Mouse (Mus musculus) midbrain, embryonic 15.5 days (tissue): ENCODE measurements around the gene Amt. TPM values are rescaled to one million over a fixed set of nuclear protein-coding genes. Genes with fewer than 3 reads are reported as not detected.

Experiments
- ATAC-seq: fragments of 200-750 bp; cut with Nextera tagmentation; replicated peaks from 2 replicates; pipeline ENCODE4 v1.8.0; 2017; ENCODE audit warnings: moderate TSS enrichment
- H3K27ac ChIP-seq: fragments of 300-500 bp; sonication (generic); 2 replicates; pipeline ENCODE4 v1.5.1; 2015; ENCODE audit warnings: mild to moderate bottlenecking, inconsistent platforms
- H3K27me3 ChIP-seq: fragments of 300-500 bp; sonication (generic); replicated peaks from 2 replicates; pipeline ENCODE4 v1.6.1; 2015; ENCODE audit warnings: inconsistent platforms
- H3K36me3 ChIP-seq: fragments of 300-500 bp; sonication (generic); replicated peaks from 2 replicates; pipeline ENCODE4 v1.6.1; 2015; ENCODE audit warnings: inconsistent platforms
- H3K4me1 ChIP-seq: fragments of 300-500 bp; sonication (generic); 2 replicates; pipeline ENCODE4 v1.6.1; 2015; ENCODE audit warnings: inconsistent platforms
- H3K4me2 ChIP-seq: fragments of 300-500 bp; sonication (generic); 2 replicates; pipeline ENCODE4 v1.6.1; 2015; ENCODE audit warnings: inconsistent platforms, mild to moderate bottlenecking, moderate library complexity
- H3K4me3 ChIP-seq: fragments of 300-500 bp; sonication (generic); 2 replicates; pipeline ENCODE4 v1.5.1; 2015; ENCODE audit warnings: mild to moderate bottlenecking, inconsistent platforms
- H3K9ac ChIP-seq: fragments of 300-500 bp; sonication (generic); 2 replicates; pipeline ENCODE4 v1.6.1; 2015; ENCODE audit warnings: mild to moderate bottlenecking, inconsistent platforms
- H3K9me3 ChIP-seq: fragments of 300-500 bp; sonication (generic); 2 replicates; pipeline ENCODE4 v1.6.1; 2016; ENCODE audit warnings: inconsistent platforms
- WGBS: fragments of 180-500 bp; shearing (Covaris S2); methylation state at CpG from one replicate; pipeline ENCODE4 v1.1.7; 2015; ENCODE audit warnings: mixed read lengths; 5-methylcytosine and 5-hydroxymethylcytosine counted together
- polyA plus RNA-seq: library from polyadenylated mRNA; unstranded; fragments of >200 nt; fragmentation: Nextera tagmentation; extraction: Ambion mirVana; gene quantifications from 2 replicates; pipeline ENCODE4 v1.2.1, GENCODE M21; 2015

Gene Amt
- polyA plus RNA-seq, 1 experiment from 2014 or later: 32.1 TPM

- Histone ChIP-seq H3K4me2 (no peak overlapping the region), H3K27me3 (no peaks in the 10 kb centered on the region), H3K4me1 (peaks cover 30% of the 10 kb centered on the region), H3K4me3 (no peak overlapping the region), H3K36me3 (no peaks in the 10 kb centered on the region), H3K9me3 (no peaks in the 10 kb centered on the region), H3K9ac (no peak overlapping the region), H3K27ac (no peak overlapping the region)
- no peak for ATAC-seq
- WGBS: 83% methylated on average over 3 of the region's 3 CpGs
These were observed 46.7 kb downstream of the Amt start for GRCm38 (mm10) chr9:108343331-108343730.

GRCm38 (mm10) chr9:108343835-108344234, 47.2 kb downstream of the Amt start:
- no peak for ATAC-seq
- H3K27ac ChIP-seq: no peak overlapping the region

GRCm38 (mm10) chr9:108344471-108344870, 47.8 kb downstream of the Amt start:
- ATAC-seq: no peak
- H3K4me3 ChIP-seq: no peak overlapping the region
- H3K36me3 ChIP-seq: no peaks in the 10 kb centered on the region
- no peak overlapping the region for H3K27ac ChIP-seq
- H3K4me1 ChIP-seq: peaks cover 37% of the 10 kb centered on the region
- H3K9ac ChIP-seq: no peak overlapping the region
- H3K9me3 ChIP-seq: no peaks in the 10 kb centered on the region
- H3K27me3 ChIP-seq: no peaks in the 10 kb centered on the region
- no peak overlapping the region for H3K4me2 ChIP-seq
- 82% methylated on average over 4 of the region's 4 CpGs for WGBS

More at GRCm38 (mm10) chr9:108343835-108344234, 47.2 kb downstream of the Amt start:
- Histone ChIP-seq H3K9ac (no peak overlapping the region), H3K9me3 (no peaks in the 10 kb centered on the region), H3K27me3 (no peaks in the 10 kb centered on the region), H3K4me2 (no peak overlapping the region), H3K4me3 (no peak overlapping the region), H3K36me3 (no peaks in the 10 kb centered on the region), H3K4me1 (peaks cover 30% of the 10 kb centered on the region)
- WGBS: 90% methylated on average over 1 of the region's 1 CpGs

GRCm38 (mm10) chr9:108347024-108347423, 50.4 kb downstream of the Amt start:
- Histone ChIP-seq H3K4me2 (peak overlapping the region; percentile 57), H3K4me3 (peak overlapping the region; percentile 94), H3K9me3 (no peaks in the 10 kb centered on the region), H3K27me3 (no peaks in the 10 kb centered on the region), H3K9ac (peak overlapping the region; percentile 93), H3K36me3 (peaks cover 19% of the 10 kb centered on the region), H3K27ac (peak overlapping the region; percentile 98), H3K4me1 (peaks cover 24% of the 10 kb centered on the region)
- peak; percentile 26 for ATAC-seq
- 5% methylated on average over 11 of the region's 11 CpGs for WGBS

- H3K4me3 ChIP-seq: peak within 1 kb of the TSS; percentile 94
- H3K27ac ChIP-seq: peak within 1 kb of the TSS; percentile 98
- H3K4me2 ChIP-seq: peak within 1 kb of the TSS; percentile 57
- H3K9ac ChIP-seq: peak within 1 kb of the TSS; percentile 93
- H3K9me3 ChIP-seq: no peaks in the 10 kb centered on the region
- WGBS: under 1% methylated on average over 75 of the region's 75 CpGs
- H3K4me1 ChIP-seq: peaks cover 24% of the 10 kb centered on the region
- H3K36me3 ChIP-seq: peaks cover 26% of the 10 kb centered on the region
- no peaks in the 10 kb centered on the region for H3K27me3 ChIP-seq
- peak; percentile 95 for ATAC-seq
These were observed 51.1 kb downstream of the Amt start, which contains the start of gene Usp4 for GRCm38 (mm10) chr9:108347540-108348289. Gene Usp4 (plus strand): TSS chr9:108347853.

GRCm38 (mm10) chr9:108348290-108348680, 51.6 kb downstream of the Amt start:
- Histone ChIP-seq H3K27ac (peak overlapping the region; percentile 98), H3K4me1 (peaks cover 24% of the 10 kb centered on the region), H3K9me3 (no peaks in the 10 kb centered on the region), H3K4me3 (peak overlapping the region; percentile 94), H3K27me3 (no peaks in the 10 kb centered on the region), H3K36me3 (peaks cover 31% of the 10 kb centered on the region), H3K4me2 (peak overlapping the region; percentile 57), H3K9ac (peak overlapping the region; percentile 93)
- 11% methylated on average over 14 of the region's 14 CpGs for WGBS
- peak; percentile 11 for ATAC-seq

- no peak overlapping the region for H3K4me3 ChIP-seq
These were observed 53.1 kb downstream of the Amt start for GRCm38 (mm10) chr9:108349727-108350126.

More at GRCm38 (mm10) chr9:108349727-108350126, 53.1 kb downstream of the Amt start:
- H3K27ac ChIP-seq: no peak overlapping the region
- ATAC-seq: no peak
- H3K9ac ChIP-seq: no peak overlapping the region
- peaks cover 24% of the 10 kb centered on the region for H3K4me1 ChIP-seq
- 94% methylated on average over 4 of the region's 4 CpGs for WGBS
- no peak overlapping the region for H3K4me2 ChIP-seq
- H3K27me3 ChIP-seq: no peaks in the 10 kb centered on the region
- no peaks in the 10 kb centered on the region for H3K9me3 ChIP-seq
- peaks cover 41% of the 10 kb centered on the region for H3K36me3 ChIP-seq

Other genes with a start within 250 kb of the Amt start
- 19.6 and 22.0 TPM in 2 replicates for gene Gmppb, start 247.6 kb upstream of the Amt start, polyA plus RNA-seq
- 3.5 and 3.6 TPM in 2 replicates for gene Amigo3, start 243.7 kb upstream of the Amt start, polyA plus RNA-seq
- not detected in 2 replicates for gene Mst1, start 216.4 kb upstream of the Amt start, polyA plus RNA-seq
- 54.7 and 55.0 TPM in 2 replicates for gene Rnf123, start 213.5 kb upstream of the Amt start, polyA plus RNA-seq
- gene Apeh, start 202.2 kb upstream of the Amt start, polyA plus RNA-seq: 54.7 and 61.3 TPM in 2 replicates
- gene Bsn, start 106.5 kb upstream of the Amt start, polyA plus RNA-seq: 11.1 TPM in 2 replicates
- 69.3 and 75.5 TPM in 2 replicates for gene Dag1, start 32.9 kb upstream of the Amt start, polyA plus RNA-seq
- 129 and 149 TPM in 2 replicates for gene Nicn1, start 6.4 kb upstream of the Amt start, polyA plus RNA-seq
- gene Rhoa, start 9.3 kb downstream of the Amt start, polyA plus RNA-seq: 251 and 257 TPM in 2 replicates
- 51.4 and 54.9 TPM in 2 replicates for gene Tcta, start 9.3 kb downstream of the Amt start, polyA plus RNA-seq
- gene Gpx1, start 42.0 kb downstream of the Amt start, polyA plus RNA-seq: 413 and 429 TPM in 2 replicates
- gene Usp4, start 51.0 kb downstream of the Amt start, polyA plus RNA-seq: 149 and 151 TPM in 2 replicates
- gene 1700102P08Rik, start 96.0 kb downstream of the Amt start, polyA plus RNA-seq: 2.4 and 2.7 TPM in 2 replicates
- gene Ccdc36, start 131.6 kb downstream of the Amt start, polyA plus RNA-seq: 1.7 and 1.8 TPM in 2 replicates
- not detected in 2 replicates for gene BC048562, start 139.6 kb downstream of the Amt start, polyA plus RNA-seq
- 70.2 and 71.4 TPM in 2 replicates for gene Ccdc71, start 163.7 kb downstream of the Amt start, polyA plus RNA-seq
- gene Klhdc8b, start 164.7 kb downstream of the Amt start, polyA plus RNA-seq: 82.8 and 87.3 TPM in 2 replicates
- 19.1 and 22.7 TPM in 2 replicates for gene Lamb2, start 182.9 kb downstream of the Amt start, polyA plus RNA-seq
- gene Usp19, start 193.7 kb downstream of the Amt start, polyA plus RNA-seq: 87.1 and 94.3 TPM in 2 replicates
- gene Qars, start 210.9 kb downstream of the Amt start, polyA plus RNA-seq: 64.0 and 64.6 TPM in 2 replicates
- gene Qrich1, start 220.0 kb downstream of the Amt start, polyA plus RNA-seq: 132 and 133 TPM in 2 replicates